Mouse (Mus musculus) liver, embryonic 12.5 days (tissue): ENCODE measurements around the gene Slc30a5. TPM values are rescaled to one million over a fixed set of nuclear protein-coding genes. Genes with fewer than 3 reads are reported as not detected.

Source experiments
- polyA plus RNA-seq: library from polyadenylated mRNA; unstranded; fragments of >200 nt; fragmentation: Nextera tagmentation; extraction: Ambion mirVana; gene quantifications from 2 replicates; pipeline ENCODE4 v1.2.1, GENCODE M21; 2016

Gene Slc30a5
- polyA plus RNA-seq, 1 experiment from 2014 or later: 45.1 TPM

Other genes with a start within 250 kb of the Slc30a5 start
- 6.2 and 7.1 TPM in 2 replicates for gene Marveld2, start 216.5 kb downstream of the Slc30a5 start, polyA plus RNA-seq
- 216 and 222 TPM in 2 replicates for gene Ak6, start 182.4 kb downstream of the Slc30a5 start, polyA plus RNA-seq
- gene Rad17, start 182.4 kb downstream of the Slc30a5 start, polyA plus RNA-seq: 20.0 and 20.3 TPM in 2 replicates
- gene Taf9, start 181.8 kb downstream of the Slc30a5 start, polyA plus RNA-seq: 17.8 and 17.9 TPM in 2 replicates
- gene Ccdc125, start 163.7 kb downstream of the Slc30a5 start, polyA plus RNA-seq: 6.4 and 6.8 TPM in 2 replicates
- 60.1 TPM in 2 replicates for gene Cdk7, start 102.5 kb downstream of the Slc30a5 start, polyA plus RNA-seq
- gene Mrps36, start 88.8 kb downstream of the Slc30a5 start, polyA plus RNA-seq: 174 and 179 TPM in 2 replicates
- gene Cenph, start 57.5 kb downstream of the Slc30a5 start, polyA plus RNA-seq: 45.3 and 47.4 TPM in 2 replicates
- gene Ccnb1, start 46.9 kb downstream of the Slc30a5 start, polyA plus RNA-seq: 284 and 289 TPM in 2 replicates